Mouse (Mus musculus): ENCODE results near the gene Krtap8-1. TPM values are rescaled to one million over a fixed set of nuclear protein-coding genes. Genes with fewer than 3 reads are reported as not detected.

The Krtap8-1 gene
- polyA plus RNA-seq, 1 experiment from 2014 or later = not detected

DNA sequence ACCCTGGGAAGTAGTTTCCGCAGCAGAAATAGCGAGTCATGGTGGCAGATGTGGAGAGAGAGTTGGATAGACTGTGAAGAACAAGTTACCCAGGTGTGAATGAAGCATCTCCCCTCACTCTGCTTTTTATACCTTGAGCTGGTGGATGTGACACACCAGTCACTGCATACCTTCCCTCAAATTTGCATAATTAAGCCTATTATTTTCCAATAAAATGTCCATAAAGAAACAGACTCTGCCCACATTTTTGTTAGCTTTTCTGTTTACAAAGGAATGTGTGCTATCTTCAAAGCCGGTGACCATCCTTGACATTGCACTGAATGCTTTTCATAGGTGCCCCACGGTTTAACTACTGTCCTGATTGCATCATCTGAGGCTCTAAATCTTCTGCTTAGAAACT, 20.5 kb upstream of the Krtap8-1 start, which contains the start of gene Krtap7-1:
TSS of gene Krtap7-1 (minus strand) at position 101 of the 400 bp plus-strand sequence.
- 78% methylated on average over 4 of the region's 4 CpGs for WGBS
- Histone ChIP-seq H3K27me3 (ENCODE audit: control insufficient read depth, insufficient read depth, low read length) (no peaks in the 10 kb centered on the region), H3K9me3 (replicated peaks; ENCODE audit: control insufficient read depth, low read length) (no peaks in the 10 kb centered on the region), H3K4me1 (ENCODE audit: control insufficient read depth, insufficient read depth, low read length) (no peaks in the 10 kb centered on the region), H3K36me3 (ENCODE audit: control insufficient read depth, insufficient read depth) (no peaks in the 10 kb centered on the region), H3K4me3 (ENCODE audit: low read length) (no peak within 1 kb of the TSS), H3K9ac (ENCODE audit: low read length) (no peak within 1 kb of the TSS), H3K27ac (ENCODE audit: low read length) (no peak within 1 kb of the TSS), H3K4me2 (ENCODE audit: low read depth, low read length) (no peak within 1 kb of the TSS)
- no peak for ATAC-seq (replicated peaks; ENCODE audit: extremely low read depth, insufficient read depth, low FRiP score)

DNA sequence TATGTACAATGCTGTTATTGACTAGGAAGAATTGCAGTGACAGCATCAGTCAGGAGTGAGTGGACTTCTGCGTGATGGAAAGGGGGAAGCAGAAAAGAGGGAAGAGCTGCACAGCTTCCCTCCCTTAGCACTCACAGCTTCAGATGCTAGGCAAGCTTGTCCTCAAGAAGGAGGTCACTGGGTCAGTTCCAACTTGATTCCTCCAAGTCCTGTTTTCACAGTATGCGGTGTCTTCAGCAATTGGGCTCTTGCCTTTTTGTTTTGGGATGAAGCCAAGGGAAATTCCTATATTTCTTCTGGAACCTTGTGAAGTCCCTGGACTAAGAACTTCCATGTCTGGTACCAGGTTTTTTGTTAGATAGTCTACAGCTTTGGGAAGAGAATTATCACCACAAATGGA, 15.8 kb upstream of the Krtap8-1 start:
- H3K27me3 ChIP-seq (ENCODE audit: control insufficient read depth, insufficient read depth, low read length) = no peaks in the 10 kb centered on the region
- whole genome bisulfite sequencing = 76% methylated on average over 2 of the region's 2 CpGs
- no peaks in the 10 kb centered on the region for H3K4me1 ChIP-seq (ENCODE audit: control insufficient read depth, insufficient read depth, low read length)
- H3K4me2 ChIP-seq (ENCODE audit: low read depth, low read length) = no peak overlapping the region
- no peak overlapping the region for H3K27ac ChIP-seq (ENCODE audit: low read length)
- H3K4me3 ChIP-seq (ENCODE audit: low read length) = no peak overlapping the region
- H3K9ac ChIP-seq (ENCODE audit: low read length) = no peak overlapping the region
- no peaks in the 10 kb centered on the region for H3K36me3 ChIP-seq (ENCODE audit: control insufficient read depth, insufficient read depth)
- ATAC-seq (replicated peaks; ENCODE audit: extremely low read depth, insufficient read depth, low FRiP score) = no peak
- no peaks in the 10 kb centered on the region for H3K9me3 ChIP-seq (replicated peaks; ENCODE audit: control insufficient read depth, low read length)

DNA sequence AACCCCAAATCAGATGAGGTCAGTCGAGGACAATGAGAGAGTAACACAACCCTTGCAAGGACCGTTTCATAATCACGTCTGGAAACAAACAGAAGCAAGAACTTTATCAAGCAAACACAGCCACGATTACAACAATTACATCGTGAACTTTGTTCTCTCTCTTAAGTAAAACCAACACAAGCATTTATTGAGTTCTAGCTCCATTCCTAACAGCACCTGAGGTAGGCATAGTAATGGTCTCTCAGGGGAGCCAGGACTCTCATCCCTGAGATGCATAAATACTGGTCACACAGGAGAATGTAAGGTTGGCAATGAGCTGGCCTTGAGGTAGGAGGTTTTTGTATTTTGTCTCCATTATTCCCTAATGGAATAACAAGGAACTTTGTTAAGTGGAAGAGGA, 14.1 kb upstream of the Krtap8-1 start:
- Histone ChIP-seq H3K4me2 (ENCODE audit: low read depth, low read length) (no peak overlapping the region), H3K27me3 (ENCODE audit: control insufficient read depth, insufficient read depth, low read length) (no peaks in the 10 kb centered on the region), H3K36me3 (ENCODE audit: control insufficient read depth, insufficient read depth) (no peaks in the 10 kb centered on the region), H3K9ac (ENCODE audit: low read length) (no peak overlapping the region), H3K27ac (ENCODE audit: low read length) (no peak overlapping the region), H3K4me3 (ENCODE audit: low read length) (no peak overlapping the region), H3K9me3 (replicated peaks; ENCODE audit: control insufficient read depth, low read length) (no peaks in the 10 kb centered on the region), H3K4me1 (ENCODE audit: control insufficient read depth, insufficient read depth, low read length) (no peaks in the 10 kb centered on the region)
- no peak for ATAC-seq (replicated peaks; ENCODE audit: extremely low read depth, insufficient read depth, low FRiP score)
- 67% methylated on average over 5 of the region's 5 CpGs for WGBS

DNA sequence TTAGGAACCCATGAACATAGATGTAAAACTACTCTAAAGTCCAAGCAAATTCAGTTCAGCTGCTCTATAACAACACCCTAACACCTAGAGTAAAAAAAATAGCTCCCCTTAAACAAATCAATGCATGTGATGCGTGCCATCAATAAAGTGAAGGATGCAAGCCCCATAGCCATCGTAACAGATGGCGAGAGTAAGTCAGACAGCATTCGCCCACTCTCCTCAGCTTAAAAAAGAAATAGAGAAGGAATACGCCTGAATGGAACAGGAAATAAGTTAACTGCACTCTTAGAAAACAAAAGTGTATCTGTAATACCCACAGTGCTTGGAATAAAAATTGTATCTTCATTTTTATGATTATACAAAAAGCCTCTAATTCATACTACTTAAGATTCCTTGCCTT, 9.2 kb upstream of the Krtap8-1 start:
- H3K9ac ChIP-seq (ENCODE audit: low read length) = no peak overlapping the region
- H3K4me1 ChIP-seq (ENCODE audit: control insufficient read depth, insufficient read depth, low read length) = no peaks in the 10 kb centered on the region
- no peaks in the 10 kb centered on the region for H3K27me3 ChIP-seq (ENCODE audit: control insufficient read depth, insufficient read depth, low read length)
- no peak overlapping the region for H3K4me2 ChIP-seq (ENCODE audit: low read depth, low read length)
- no peaks in the 10 kb centered on the region for H3K9me3 ChIP-seq (replicated peaks; ENCODE audit: control insufficient read depth, low read length)
- H3K36me3 ChIP-seq (ENCODE audit: control insufficient read depth, insufficient read depth) = no peaks in the 10 kb centered on the region
- H3K27ac ChIP-seq (ENCODE audit: low read length) = no peak overlapping the region
- 87% methylated on average over 5 of the region's 5 CpGs for WGBS
- no peak for ATAC-seq (replicated peaks; ENCODE audit: extremely low read depth, insufficient read depth, low FRiP score)
- no peak overlapping the region for H3K4me3 ChIP-seq (ENCODE audit: low read length)

DNA sequence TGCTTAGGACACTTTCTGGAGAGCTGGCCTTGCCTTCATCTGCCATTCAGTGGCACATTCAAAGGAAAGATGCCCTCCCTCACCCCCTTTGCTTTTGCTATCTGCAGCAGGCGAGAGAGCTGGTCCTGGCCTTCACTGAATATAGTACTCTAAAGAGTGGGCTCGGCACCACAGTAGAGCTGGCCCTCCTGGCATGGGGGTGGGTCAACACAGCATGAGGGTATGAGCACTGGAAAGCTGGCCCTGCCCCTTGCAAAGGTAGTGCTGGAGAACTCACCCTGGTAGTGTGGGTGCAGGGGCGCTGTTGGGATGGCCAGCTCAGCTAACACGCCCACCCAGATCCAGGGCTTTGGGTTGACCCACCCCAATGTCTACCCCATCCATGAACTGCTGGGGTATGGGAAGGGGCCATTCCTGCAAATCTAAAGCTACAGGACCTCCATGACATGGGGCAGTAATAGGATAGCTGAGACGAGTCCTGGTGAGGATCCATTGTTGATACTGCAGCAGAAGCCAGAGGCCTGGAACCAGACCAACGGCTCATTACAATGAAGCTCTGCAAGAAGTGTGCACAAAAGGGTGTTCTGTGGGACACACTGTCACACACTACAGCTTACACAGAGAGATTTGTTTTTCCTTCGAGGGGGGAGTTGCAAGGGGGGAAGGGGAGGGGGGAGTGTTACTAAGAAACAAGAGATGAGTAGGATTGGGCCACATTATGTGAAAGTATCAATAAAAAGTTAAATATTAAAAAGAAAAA, 7.8 kb upstream of the Krtap8-1 start:
- H3K9ac ChIP-seq (ENCODE audit: low read length) = no peak overlapping the region
- H3K27ac ChIP-seq (ENCODE audit: low read length) = no peak overlapping the region
- H3K4me2 ChIP-seq (ENCODE audit: low read depth, low read length) = no peak overlapping the region
- H3K4me1 ChIP-seq (ENCODE audit: control insufficient read depth, insufficient read depth, low read length) = no peaks in the 10 kb centered on the region
- no peaks in the 10 kb centered on the region for H3K9me3 ChIP-seq (replicated peaks; ENCODE audit: control insufficient read depth, low read length)
- no peak overlapping the region for H3K4me3 ChIP-seq (ENCODE audit: low read length)
- no peaks in the 10 kb centered on the region for H3K27me3 ChIP-seq (ENCODE audit: control insufficient read depth, insufficient read depth, low read length)
- ATAC-seq (replicated peaks; ENCODE audit: extremely low read depth, insufficient read depth, low FRiP score) = no peak
- no peaks in the 10 kb centered on the region for H3K36me3 ChIP-seq (ENCODE audit: control insufficient read depth, insufficient read depth)
- WGBS = 81% methylated on average over 7 of the region's 7 CpGs

DNA sequence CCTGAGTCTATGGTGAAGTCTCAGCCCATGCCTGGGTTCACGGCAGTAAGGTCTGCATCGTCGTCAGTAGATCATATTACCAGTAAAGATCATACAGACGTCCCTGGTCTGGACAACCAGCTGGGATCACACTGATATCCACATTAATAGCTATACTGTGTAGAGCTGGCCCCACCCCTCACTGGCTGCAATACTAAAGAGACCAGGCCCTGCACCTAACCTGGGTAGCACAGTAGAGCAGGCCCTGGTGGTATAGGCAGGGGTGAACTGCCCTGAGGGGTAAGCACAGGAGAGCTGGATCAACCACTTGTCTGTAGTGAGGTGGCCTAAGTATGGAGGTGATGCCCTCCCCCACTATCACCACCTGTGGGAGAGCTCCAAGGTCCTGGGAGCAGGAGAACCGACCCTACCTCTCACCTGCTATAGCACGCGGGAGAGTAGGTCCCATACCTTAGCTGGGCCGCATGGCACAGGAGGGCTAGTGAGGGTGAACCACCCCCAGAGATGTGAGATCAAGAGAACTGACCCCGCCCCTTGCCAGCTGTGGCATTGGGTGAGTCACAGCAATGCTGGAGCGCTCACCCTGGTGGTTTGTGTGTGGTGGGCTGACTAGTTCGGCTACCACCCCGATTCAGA, 10.0 kb downstream of the Krtap8-1 start:
- Histone ChIP-seq H3K27ac (ENCODE audit: low read length) (no peak overlapping the region), H3K27me3 (ENCODE audit: control insufficient read depth, insufficient read depth, low read length) (no peaks in the 10 kb centered on the region), H3K9me3 (replicated peaks; ENCODE audit: control insufficient read depth, low read length) (no peaks in the 10 kb centered on the region), H3K4me2 (ENCODE audit: low read depth, low read length) (no peak overlapping the region), H3K4me3 (ENCODE audit: low read length) (no peak overlapping the region), H3K36me3 (ENCODE audit: control insufficient read depth, insufficient read depth) (no peaks in the 10 kb centered on the region), H3K9ac (ENCODE audit: low read length) (no peak overlapping the region), H3K4me1 (ENCODE audit: control insufficient read depth, insufficient read depth, low read length) (no peaks in the 10 kb centered on the region)
- no peak for ATAC-seq (replicated peaks; ENCODE audit: extremely low read depth, insufficient read depth, low FRiP score)
- WGBS = 83% methylated on average over 12 of the region's 12 CpGs

DNA sequence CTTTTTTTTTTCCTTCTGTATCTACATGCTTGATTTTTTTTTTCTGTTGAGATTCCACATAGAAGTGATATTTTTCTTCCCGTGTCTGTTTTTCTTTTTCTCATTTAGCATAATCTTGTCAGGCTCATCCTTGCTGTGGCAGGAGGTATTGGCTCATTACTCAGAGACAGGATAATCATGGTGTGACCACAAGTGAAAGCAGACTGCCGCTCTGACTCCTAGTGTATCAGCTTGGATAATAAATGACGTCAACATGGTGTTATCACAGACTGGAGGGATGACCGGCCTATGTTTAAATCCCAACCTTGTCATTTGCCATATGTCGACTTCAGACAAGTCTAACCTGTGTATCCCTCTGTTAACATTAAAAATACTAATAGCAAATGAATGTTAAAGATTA, 26.6 kb downstream of the Krtap8-1 start:
- H3K4me2 ChIP-seq (ENCODE audit: low read depth, low read length) = no peak overlapping the region
- H3K27me3 ChIP-seq (ENCODE audit: control insufficient read depth, insufficient read depth, low read length) = no peaks in the 10 kb centered on the region
- no peak overlapping the region for H3K27ac ChIP-seq (ENCODE audit: low read length)
- H3K36me3 ChIP-seq (ENCODE audit: control insufficient read depth, insufficient read depth) = no peaks in the 10 kb centered on the region
- no peaks in the 10 kb centered on the region for H3K4me1 ChIP-seq (ENCODE audit: control insufficient read depth, insufficient read depth, low read length)
- no peaks in the 10 kb centered on the region for H3K9me3 ChIP-seq (replicated peaks; ENCODE audit: control insufficient read depth, low read length)
- H3K4me3 ChIP-seq (ENCODE audit: low read length) = no peak overlapping the region
- WGBS = 48% methylated on average over 5 of the region's 5 CpGs
- H3K9ac ChIP-seq (ENCODE audit: low read length) = no peak overlapping the region
- ATAC-seq (replicated peaks; ENCODE audit: extremely low read depth, insufficient read depth, low FRiP score) = no peak

Other genes with a start within 250 kb of the Krtap8-1 start
- gene Krtap21-1, start 84.1 kb downstream of the Krtap8-1 start, polyA plus RNA-seq (2015; fragmentation: Nextera tagmentation; extraction: Ambion mirVana) = not detected in 2 replicates
- not detected in 2 replicates for gene Krtap6-2, start 67.8 kb downstream of the Krtap8-1 start, polyA plus RNA-seq (2015; fragmentation: Nextera tagmentation; extraction: Ambion mirVana)
- not detected in 2 replicates for gene Krtap7-1, start 20.4 kb upstream of the Krtap8-1 start, polyA plus RNA-seq (2015; fragmentation: Nextera tagmentation; extraction: Ambion mirVana)
- not detected in 2 replicates for gene Krtap11-1, start 83.2 kb upstream of the Krtap8-1 start, polyA plus RNA-seq (2015; fragmentation: Nextera tagmentation; extraction: Ambion mirVana)

Measured in heart, embryonic 16.5 days (tissue).